10 mouse cellular contexts compared by ENCODE assay signal in the genomic region with DNA sequence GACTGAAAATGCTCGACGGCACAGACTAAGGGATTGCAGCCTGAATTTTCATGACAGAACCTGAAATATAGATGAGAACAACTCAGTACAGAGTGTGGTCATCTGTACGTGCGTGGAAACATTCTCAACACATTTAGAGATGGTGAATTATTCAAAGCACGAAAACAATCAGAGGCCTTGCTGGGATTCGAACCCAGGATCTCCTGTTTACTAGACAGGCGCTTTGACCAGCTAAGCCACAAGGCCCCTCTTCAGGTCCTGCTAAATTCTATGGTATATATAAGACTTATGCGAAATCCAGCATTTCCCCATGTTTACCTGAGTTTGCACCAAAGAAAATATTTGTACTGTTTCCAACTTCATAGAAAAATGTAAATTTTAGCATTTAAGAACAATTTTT. TPM values are rescaled to one million over a fixed set of nuclear protein-coding genes. Genes with fewer than 3 reads are reported as not detected.
A peak's percentile ranks its signal among the peaks of the same experiment; 100 is the strongest.
DNase-seq lines count a peak whose midpoint lies in the region; ATAC-seq and TF ChIP-seq lines count a peak whose summit lies in the region.
"Had no signal": no experiment of that assay in that cellular context is flagged by ENCODE, and none has a peak within 500 bp of the region (broad histone marks: within the 10 kb centered on the region; RNA-seq: fewer than 3 reads in every experiment).

No protein-coding gene starts in this region.

- H3K4me2 ChIP-seq in midbrain, embryonic 14.5 days (ENCODE audit: low read length) = no peak overlapping the region
- H3K4me2 ChIP-seq in midbrain, embryonic 16.5 days (ENCODE audit: low read length) = no peak overlapping the region
- H3K4me2 ChIP-seq in liver, embryonic 14.5 days (ENCODE audit: low read depth) = peak overlapping the region; percentile 79

- no peak for TF ChIP-seq EP300 in liver, embryonic 14.5 days (IDR thresholded peaks at IDR 0.05; ENCODE audit: low read depth)

- H3K36me3 ChIP-seq in midbrain, embryonic 14.5 days (ENCODE audit: control insufficient read depth, insufficient read depth, low read length) = no peaks in the 10 kb centered on the region
- H3K36me3 ChIP-seq in midbrain, embryonic 16.5 days (ENCODE audit: control insufficient read depth, insufficient read depth, low read length) = no peaks in the 10 kb centered on the region
- H3K36me3 ChIP-seq in liver, embryonic 14.5 days (replicated peaks; ENCODE audit: control insufficient read depth, insufficient read depth, low read depth) = no peaks in the 10 kb centered on the region

- H3K4me1 ChIP-seq in midbrain, embryonic 14.5 days (ENCODE audit: control insufficient read depth, insufficient read depth, low read length) = peaks cover 4% of the 10 kb centered on the region; the same call in 1 of the 2 replicates
- peaks cover 11% of the 10 kb centered on the region for H3K4me1 ChIP-seq in midbrain, embryonic 16.5 days (ENCODE audit: control insufficient read depth, insufficient read depth, low read length)
- peaks cover 8 to 21% of the 10 kb centered on the region in 2 experiments; a peak in 3 of 4 replicates for H3K4me1 ChIP-seq in liver, embryonic 14.5 days (replicated peaks; ENCODE audit: control insufficient read depth in 2 of 2, insufficient read depth in 2 of 2, low read length in 1 of 2)

- WGBS in midbrain, embryonic 14.5 days = 21% methylated on average over 8 of the region's 8 CpGs
- WGBS in midbrain, embryonic 16.5 days = 30% methylated on average over 8 of the region's 8 CpGs
- WGBS in liver, embryonic 14.5 days (ENCODE audit: insufficient replicate concordance) = 25% methylated on average over 8 of the region's 8 CpGs

- H3K27me3 ChIP-seq in midbrain, embryonic 14.5 days (ENCODE audit: control insufficient read depth, insufficient read depth, low read length) = no peaks in the 10 kb centered on the region
- no peaks in the 10 kb centered on the region for H3K27me3 ChIP-seq in midbrain, embryonic 16.5 days (ENCODE audit: control insufficient read depth, insufficient read depth, low read depth, low read length)
- H3K27me3 ChIP-seq in liver, embryonic 14.5 days (ENCODE audit: control insufficient read depth, insufficient read depth, low read length) = no peaks in the 10 kb centered on the region

- no peak for TF ChIP-seq CTCF in liver, embryonic 14.5 days (IDR thresholded peaks at IDR 0.05; ENCODE audit: low read depth)

- no peak overlapping the region for H3K9ac ChIP-seq in midbrain, embryonic 14.5 days (replicated peaks; ENCODE audit: low read length)
- no peak overlapping the region for H3K9ac ChIP-seq in midbrain, embryonic 16.5 days (ENCODE audit: low read depth, low read length)
- peak overlapping the region; percentile 32 for H3K9ac ChIP-seq in liver, embryonic 14.5 days (replicated peaks)

- H3K4me3 ChIP-seq in midbrain, embryonic 14.5 days (replicated peaks; ENCODE audit: low read depth, low read length) = no peak overlapping the region
- H3K4me3 ChIP-seq in midbrain, embryonic 16.5 days (ENCODE audit: low read depth, low read length) = no peak overlapping the region
- H3K4me3 ChIP-seq in liver, embryonic 14.5 days (ENCODE audit: insufficient read depth in 1 of 2, low read depth in 2 of 2, low read length in 2 of 2) = no peak overlapping the region

- intact Hi-C loops in heart, postnatal 25 days (cut with DNase I) = loop anchor here (2.0 to 10.0 kb wide), 5 partner anchors 89 to 1497 kb away; no protein-coding TSS in a partner anchor

- no peak overlapping the region for H3K27ac ChIP-seq in midbrain, embryonic 14.5 days (replicated peaks; ENCODE audit: low read depth, low read length)
- H3K27ac ChIP-seq in midbrain, embryonic 16.5 days (ENCODE audit: low read length) = no peak overlapping the region
- peak overlapping the region; percentile 23 for H3K27ac ChIP-seq in liver, embryonic 14.5 days
- H3K27ac ChIP-seq: heart, adult 2 months had no signal

- peak; percentile 31 for DNase-seq in heart, adult 11 months
- no peak for DNase-seq in heart, postnatal 25 days (ENCODE audit: low spot score)
- DNase-seq in midbrain, embryonic 14.5 days = peak; percentile 51
- peak; percentile 86 for DNase-seq in R1 (ENCODE audit: low read depth, low spot score)
- peak in 1 of 3 experiments; percentile 47 for DNase-seq in liver, embryonic 14.5 days (ENCODE audit: low read depth in 3 of 3, low spot score in 3 of 3)
- no peak for DNase-seq in frontal cortex, postnatal 25 days (ENCODE audit: low spot score in 2 of 2)
- DNase-seq in ovary, postnatal 36 days (ENCODE audit: low spot score) = no peak
- DNase-seq: heart, adult 2 months; lung, postnatal 10 days had no signal

- no peaks in the 10 kb centered on the region for H3K9me3 ChIP-seq in midbrain, embryonic 14.5 days (ENCODE audit: control insufficient read depth, low read length)
- no peaks in the 10 kb centered on the region for H3K9me3 ChIP-seq in midbrain, embryonic 16.5 days (replicated peaks; ENCODE audit: control insufficient read depth, low read length, poor library complexity, severe bottlenecking)
- H3K9me3 ChIP-seq in liver, embryonic 14.5 days (ENCODE audit: control insufficient read depth, low read length) = no peaks in the 10 kb centered on the region

- ATAC-seq in midbrain, embryonic 14.5 days (ENCODE audit: low FRiP score, low TSS enrichment) = no peak
- ATAC-seq in midbrain, embryonic 16.5 days = no peak
- no peak for ATAC-seq in liver, embryonic 14.5 days (ENCODE audit: insufficient read depth)

RNA-seq across cellular contexts. Expression of a gene that starts 5.4 kb away (rescaled TPM):
- total RNA-seq in heart, postnatal 25 days (2021) = 10 to 100 TPM; 32.9 to 34.9 TPM
- not detected in 2 replicates for polyA plus RNA-seq in midbrain, embryonic 14.5 days (2014; fragmentation: Nextera tagmentation; extraction: Ambion mirVana)
- polyA plus RNA-seq in midbrain, embryonic 16.5 days (2015; fragmentation: Nextera tagmentation; extraction: Ambion mirVana) = not detected in 2 replicates
- polyA plus RNA-seq in liver, embryonic 14.5 days (2012; rRNA removed) = 8.7 and 17.9 TPM in 2 replicates
- polyA plus RNA-seq in liver, embryonic 14.5 days (2014; fragmentation: Nextera tagmentation; extraction: Ambion mirVana) = 12.0 TPM in 2 replicates
- polyA plus RNA-seq: heart, adult 2 months had no signal

RNA-seq across cellular contexts. Expression of a gene that starts 5.7 kb away (rescaled TPM):
- total RNA-seq in heart, postnatal 25 days (2021) = 10 to 100 TPM; 17.2 to 23.4 TPM
- polyA plus RNA-seq in midbrain, embryonic 14.5 days (2014; fragmentation: Nextera tagmentation; extraction: Ambion mirVana) = 0.86 and 1.1 TPM in 2 replicates
- 1.3 TPM in 1 of 2 replicates, not detected in the other for polyA plus RNA-seq in midbrain, embryonic 16.5 days (2015; fragmentation: Nextera tagmentation; extraction: Ambion mirVana)
- polyA plus RNA-seq in liver, embryonic 14.5 days (2012; rRNA removed) = 17.7 and 25.1 TPM in 2 replicates
- 1.0 and 3.1 TPM in 2 replicates for polyA plus RNA-seq in liver, embryonic 14.5 days (2014; fragmentation: Nextera tagmentation; extraction: Ambion mirVana)
- polyA plus RNA-seq: heart, adult 2 months had no signal

RNA-seq across cellular contexts. Expression of a gene that starts 11.2 kb away (rescaled TPM):
- total RNA-seq in heart, postnatal 25 days (2021) = 10 to 100 TPM; 17.8 to 19.0 TPM
- polyA plus RNA-seq in midbrain, embryonic 14.5 days (2014; fragmentation: Nextera tagmentation; extraction: Ambion mirVana) = 6.6 and 6.8 TPM in 2 replicates
- 4.0 and 4.9 TPM in 2 replicates for polyA plus RNA-seq in midbrain, embryonic 16.5 days (2015; fragmentation: Nextera tagmentation; extraction: Ambion mirVana)
- 66.4 and 87.2 TPM in 2 replicates for polyA plus RNA-seq in liver, embryonic 14.5 days (2012; rRNA removed)
- polyA plus RNA-seq in liver, embryonic 14.5 days (2014; fragmentation: Nextera tagmentation; extraction: Ambion mirVana) = 36.5 and 47.8 TPM in 2 replicates

RNA-seq across cellular contexts. Expression of a gene that starts 12.8 kb away (rescaled TPM):
- total RNA-seq in heart, postnatal 25 days (2021) = 10 to 100 TPM in 1 of 2 experiments, 1 to 10 TPM in 1; 7.9 to 12.1 TPM
- 9.4 and 11.7 TPM in 2 replicates for polyA plus RNA-seq in midbrain, embryonic 14.5 days (2014; fragmentation: Nextera tagmentation; extraction: Ambion mirVana)
- 1.8 and 8.3 TPM in 2 replicates for polyA plus RNA-seq in midbrain, embryonic 16.5 days (2015; fragmentation: Nextera tagmentation; extraction: Ambion mirVana)
- polyA plus RNA-seq in liver, embryonic 14.5 days (2012; rRNA removed) = 35.2 and 55.3 TPM in 2 replicates
- polyA plus RNA-seq in liver, embryonic 14.5 days (2014; fragmentation: Nextera tagmentation; extraction: Ambion mirVana) = 15.5 and 18.0 TPM in 2 replicates
- polyA plus RNA-seq: heart, adult 2 months had no signal

RNA-seq across cellular contexts. Expression of a gene that starts 13.1 kb away (rescaled TPM):
- total RNA-seq in heart, postnatal 25 days (2021) = 10 to 100 TPM in 1 of 2 experiments, 1 to 10 TPM in 1; 5.6 to 14.3 TPM
- 4.1 and 7.9 TPM in 2 replicates for polyA plus RNA-seq in midbrain, embryonic 14.5 days (2014; fragmentation: Nextera tagmentation; extraction: Ambion mirVana)
- polyA plus RNA-seq in midbrain, embryonic 16.5 days (2015; fragmentation: Nextera tagmentation; extraction: Ambion mirVana) = 1.5 and 2.3 TPM in 2 replicates
- polyA plus RNA-seq in liver, embryonic 14.5 days (2012; rRNA removed) = 21.4 and 38.1 TPM in 2 replicates
- polyA plus RNA-seq in liver, embryonic 14.5 days (2014; fragmentation: Nextera tagmentation; extraction: Ambion mirVana) = 11.2 and 12.4 TPM in 2 replicates

Comparison
In these comparisons a context has a peak if more than half of its experiments do, and no peak if none do; other contexts are left out.
1. DNase-seq: peak in heart, adult 11 months (single experiment), midbrain, embryonic 14.5 days (single experiment) and R1 (single experiment); none in heart, postnatal 25 days (single experiment), frontal cortex, postnatal 25 days (0 of 2) and ovary, postnatal 36 days (single experiment).